Mouse (Mus musculus) MEL (cell line): ENCODE results near the gene Rbm47. TPM values are rescaled to one million over a fixed set of nuclear protein-coding genes. Genes with fewer than 3 reads are reported as not detected.

Experiments used
- DNase-seq: peaks from one replicate; pipeline ENCODE4 v3.0.0; 2011; ENCODE audit warnings: low read depth, low spot score
- H3K27ac ChIP-seq: 2 replicates; pipeline ENCODE4 v1.5.1; 2012; ENCODE audit warnings: low read depth, mild to moderate bottlenecking, control low read depth, low read length, moderate library complexity; ENCODE audit not compliant: control insufficient read depth
- H3K27me3 ChIP-seq, 2 experiments: fragments of 150-350 bp in 1 of 2; sonication (generic) in 1 of 2; 2 replicates each; pipeline ENCODE4 v1.6.1; 2012; ENCODE audit warnings: low read length in 2 of 2, mild to moderate bottlenecking in 2 of 2, improper control_type of control experiment in 1 of 2, moderate library complexity in 1 of 2; ENCODE audit not compliant: insufficient read depth in 2 of 2, control insufficient read depth in 1 of 2
- H3K36me3 ChIP-seq, 2 experiments: 2 replicates each; pipeline ENCODE4 v1.6.1; 2012 to 2014; ENCODE audit warnings: low read length in 2 of 2, improper control_type of control experiment in 1 of 2, inconsistent platforms in 1 of 2, mild to moderate bottlenecking in 1 of 2; ENCODE audit not compliant: insufficient read depth in 2 of 2, control insufficient read depth in 1 of 2
- H3K4me1 ChIP-seq, 2 experiments: fragments of 150-350 bp in 1 of 2; sonication (generic) in 1 of 2; 2 replicates each; pipeline ENCODE4 v1.6.1; 2012; ENCODE audit warnings: low read length in 2 of 2, improper control_type of control experiment in 1 of 2, mild to moderate bottlenecking in 1 of 2; ENCODE audit not compliant: insufficient read depth in 2 of 2, control insufficient read depth in 1 of 2
- H3K4me3 ChIP-seq, 2 experiments: fragments of 150-350 bp in 1 of 2; sonication (generic) in 1 of 2; 2 replicates each; pipeline ENCODE4 v1.5.1; 2012; ENCODE audit warnings: low read depth in 2 of 2, low read length in 2 of 2, mild to moderate bottlenecking in 2 of 2, moderate library complexity in 2 of 2, control low read depth in 1 of 2, improper control_type of control experiment in 1 of 2; ENCODE audit not compliant: control insufficient read depth in 1 of 2, insufficient read depth in 1 of 2
- H3K79me2 ChIP-seq: 2 replicates; pipeline ENCODE4 v1.6.1; 2012; ENCODE audit warnings: mild to moderate bottlenecking, low read length, moderate library complexity; ENCODE audit not compliant: control insufficient read depth, poor library complexity, insufficient read depth
- H3K9ac ChIP-seq: 2 replicates; pipeline ENCODE4 v1.6.1; 2012; ENCODE audit warnings: low read depth, mild to moderate bottlenecking, control low read depth, low read length, moderate library complexity; ENCODE audit not compliant: control insufficient read depth, poor library complexity, severe bottlenecking
- H3K9me3 ChIP-seq: fragments of 150-350 bp; sonication (generic); replicated peaks from 2 replicates; pipeline ENCODE4 v1.6.1; 2012; ENCODE audit warnings: mild to moderate bottlenecking, low read length, improper control_type of control experiment, moderate library complexity; ENCODE audit not compliant: insufficient read depth
- BHLHE40 ChIP-seq: IDR thresholded peaks from 2 replicates; pipeline ENCODE4 v1.6.1; 2012; ENCODE audit warnings: low read depth, mild to moderate bottlenecking, inconsistent platforms, low read length, improper control_type of control experiment, borderline replicate concordance
- CHD1 ChIP-seq: IDR thresholded peaks from 2 replicates; pipeline ENCODE4 v1.6.1; 2012; ENCODE audit warnings: low read depth, mild to moderate bottlenecking, inconsistent platforms, low read length, improper control_type of control experiment
- CHD2 ChIP-seq: IDR thresholded peaks from 2 replicates; pipeline ENCODE4 v1.6.1; 2011; ENCODE audit warnings: low read length, improper control_type of control experiment
- GABPA ChIP-seq: IDR thresholded peaks from 2 replicates; pipeline ENCODE4 v1.6.1; 2012; ENCODE audit warnings: low read depth, mild to moderate bottlenecking, inconsistent platforms, low read length, improper control_type of control experiment, moderate library complexity
- HCFC1 ChIP-seq: IDR thresholded peaks from 2 replicates; pipeline ENCODE4 v1.6.1; 2012; ENCODE audit warnings: low read depth, mild to moderate bottlenecking, inconsistent platforms, low read length, improper control_type of control experiment, moderate library complexity
- JUND ChIP-seq: IDR thresholded peaks from 2 replicates; pipeline ENCODE4 v1.6.1; 2011; ENCODE audit warnings: low read depth, mild to moderate bottlenecking, improper control_type of control experiment, low read length
- KAT2A ChIP-seq: conservative IDR thresholded peaks from 2 replicates; pipeline ENCODE4 v1.6.1; 2012; ENCODE audit warnings: low read depth, low read length, improper control_type of control experiment, inconsistent platforms
- POLR2AphosphoS2 ChIP-seq: IDR thresholded peaks from 2 replicates; pipeline ENCODE4 v1.6.1; 2011; ENCODE audit warnings: low read length, improper control_type of control experiment
- POLR2AphosphoS5 ChIP-seq: IDR thresholded peaks from 2 replicates; pipeline ENCODE4 v1.6.1; 2012; ENCODE audit warnings: low read depth, borderline replicate concordance, mild to moderate bottlenecking, inconsistent platforms, low read length, moderate library complexity, mixed read lengths
- RAD21 ChIP-seq: IDR thresholded peaks from 2 replicates; pipeline ENCODE4 v1.6.1; 2011; ENCODE audit warnings: mild to moderate bottlenecking, low read depth, low read length, improper control_type of control experiment
- TCF12 ChIP-seq: IDR thresholded peaks from 2 replicates; pipeline ENCODE4 v1.6.1; 2014; ENCODE audit warnings: low read depth, mild to moderate bottlenecking, inconsistent platforms, low read length, improper control_type of control experiment, moderate library complexity
- UBTF ChIP-seq: IDR thresholded peaks from 2 replicates; pipeline ENCODE4 v1.6.1; 2012; ENCODE audit warnings: low read depth, mild to moderate bottlenecking, inconsistent platforms, low read length, improper control_type of control experiment, moderate library complexity, borderline replicate concordance; ENCODE audit not compliant: insufficient read depth
- ZKSCAN1 ChIP-seq: IDR thresholded peaks from 2 replicates; pipeline ENCODE4 v1.6.1; 2012; ENCODE audit warnings: low read depth, mild to moderate bottlenecking, inconsistent platforms, low read length, improper control_type of control experiment, moderate library complexity
- polyA plus RNA-seq, 2 experiments: library from polyadenylated mRNA; stranded (reverse) in 1 of 2; unstranded in 1 of 2; fragments of >175 nt in 1 of 2; fragments of >200 nt in 1 of 2; gene quantifications; 2 replicates each; pipeline versions ENCODE4 v1.2.1 to v1.2.4; 2012; ENCODE audit warnings: low replicate concordance in 2 of 2, low read depth in 1 of 2; ENCODE audit not compliant: insufficient read length in 2 of 2, insufficient read depth in 1 of 2, missing spikeins in 1 of 2
- total RNA-seq: library from RNA; depleted of rRNA; stranded (reverse); fragments of 300-350 nt; gene quantifications from 2 replicates; pipeline ENCODE4 v1.2.3, GENCODE M21; 2012

The Rbm47 gene
- total and polyA plus RNA-seq, 3 experiments = not detected

DNA sequence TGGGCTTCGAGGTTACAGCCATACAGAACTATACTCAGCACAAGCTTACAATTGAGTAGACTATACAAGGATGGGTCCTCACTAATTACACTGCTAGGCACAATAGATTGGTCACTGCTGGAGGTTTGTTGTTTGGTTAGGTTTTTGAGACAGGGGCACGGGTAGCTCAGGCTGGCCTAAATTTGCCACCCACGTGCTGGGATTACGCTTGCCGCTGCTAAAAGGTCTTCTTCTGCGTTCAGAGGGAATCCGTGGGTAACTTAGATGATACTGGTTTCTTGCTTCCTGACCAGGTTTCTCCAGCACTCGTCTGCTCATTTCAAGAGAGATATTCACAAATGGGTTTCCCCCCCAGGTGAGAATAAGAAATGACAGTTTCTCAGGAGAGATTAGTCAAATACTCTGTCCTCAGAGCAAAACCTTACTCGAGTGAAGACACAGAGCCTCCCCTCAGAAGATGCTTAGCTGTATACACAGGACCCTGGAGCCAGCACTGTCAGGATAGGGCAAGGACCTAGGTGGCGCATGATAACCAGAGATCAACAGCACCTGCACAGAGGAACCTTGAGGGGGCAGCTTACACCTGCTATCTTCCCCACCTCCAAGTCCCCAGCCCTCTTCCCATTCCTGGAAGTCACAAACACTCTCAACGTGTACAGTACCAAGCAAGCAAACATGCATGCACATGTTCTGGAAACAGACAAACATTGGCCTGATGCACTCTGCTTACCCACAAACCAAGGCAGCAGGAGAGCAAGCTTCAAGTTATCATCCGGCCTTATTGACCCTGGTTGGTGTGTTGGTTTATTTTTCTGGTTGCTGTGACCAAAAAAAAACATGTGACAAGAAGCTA, 104.6 kb downstream of the Rbm47 start:
- Histone ChIP-seq H3K79me2 (no peaks in the 10 kb centered on the region), H3K27me3 (no peaks in the 10 kb centered on the region; a peak in 2 of 4 replicates), H3K36me3 (peaks cover 0 to 10% of the 10 kb centered on the region in 2 experiments; a peak in 2 of 4 replicates), H3K4me1 (peaks cover 6 to 18% of the 10 kb centered on the region in 2 experiments), H3K9ac (no peak overlapping the region), H3K27ac (no peak overlapping the region), H3K4me3 (no peak overlapping the region), H3K9me3 (no peaks in the 10 kb centered on the region)
- TF ChIP-seq ZKSCAN1 = no peak
- no peak for TF ChIP-seq POLR2AphosphoS5
- no peak for DNase-seq

- Histone ChIP-seq H3K27me3 (no peaks in the 10 kb centered on the region; a peak in 2 of 4 replicates), H3K4me1 (peaks cover 6 to 18% of the 10 kb centered on the region in 2 experiments), H3K36me3 (peaks cover 0 to 10% of the 10 kb centered on the region in 2 experiments; a peak in 2 of 4 replicates), H3K27ac (no peak overlapping the region), H3K79me2 (no peaks in the 10 kb centered on the region), H3K4me3 (no peak overlapping the region), H3K9ac (no peak overlapping the region), H3K9me3 (no peaks in the 10 kb centered on the region)
- DNase-seq = peak; percentile 21
- no peak for TF ChIP-seq GABPA
- TF ChIP-seq RAD21 = no peak
- no peak for TF ChIP-seq KAT2A
- no peak for TF ChIP-seq POLR2AphosphoS2
- no peak for TF ChIP-seq TCF12
- TF ChIP-seq HCFC1 = no peak
- TF ChIP-seq CHD2 = no peak
- TF ChIP-seq ZKSCAN1 = no peak
Measured at GRCm38 (mm10) chr5:66067219-66067618, 105.7 kb downstream of the Rbm47 start.

GRCm38 (mm10) chr5:66062930-66063220, 110.0 kb downstream of the Rbm47 start:
- no peak overlapping the region for H3K27ac ChIP-seq
- TF ChIP-seq CHD1 (no peak), HCFC1 (no peak), POLR2AphosphoS5 (no peak), UBTF (no peak), JUND (no peak), BHLHE40 (no peak)
- TF ChIP-seq, all 39 proteins: peak for 0
- H3K9me3 ChIP-seq = no peaks in the 10 kb centered on the region
- no peak overlapping the region for H3K4me3 ChIP-seq
- 0 out of 4 replicates have a peak, but pooled peaks cover 0 to 4% of the 10 kb centered on the region in 2 experiments for H3K4me1 ChIP-seq
- H3K27me3 ChIP-seq = no peaks in the 10 kb centered on the region; a peak in 2 of 4 replicates
- DNase-seq = no peak
- no peak overlapping the region for H3K9ac ChIP-seq
- H3K36me3 ChIP-seq = no peaks in the 10 kb centered on the region; a peak in 1 of 4 replicates
- H3K79me2 ChIP-seq = no peaks in the 10 kb centered on the region
